Mouse (Mus musculus) fat pad, adult 2 months (tissue): Measurements from ENCODE around the gene Pik3r6.

Experiments used
- DNase-seq: peaks from one replicate; pipeline ENCODE4 v3.0.0-alpha.2; 2011; ENCODE audit warnings: low read depth, low spot score; ENCODE audit errors: extremely low read depth

Gene Pik3r6

GRCm38 (mm10) chr11:68486093-68486492 lies 16.7 kb upstream of the Pik3r6 start:
- DNase-seq, result no peak

- no peak for DNase-seq
These were observed 15.1 kb upstream of the Pik3r6 start for GRCm38 (mm10) chr11:68487720-68488119.

- no peak for DNase-seq
These were observed 14.5 kb upstream of the Pik3r6 start for GRCm38 (mm10) chr11:68488256-68488824.

- DNase-seq, result no peak
These were observed 13.6 kb upstream of the Pik3r6 start for GRCm38 (mm10) chr11:68489236-68489635.

GRCm38 (mm10) chr11:68492592-68492991 lies 10.2 kb upstream of the Pik3r6 start:
- no peak for DNase-seq

- no peak for DNase-seq
These were observed 9.1 kb upstream of the Pik3r6 start for GRCm38 (mm10) chr11:68493760-68494159.

GRCm38 (mm10) chr11:68497081-68497480 lies 5.7 kb upstream of the Pik3r6 start:
- DNase-seq, result no peak

- no peak for DNase-seq
These were observed 4.3 kb upstream of the Pik3r6 start for GRCm38 (mm10) chr11:68498517-68498916.

- DNase-seq, result no peak
These were observed 3.7 kb upstream of the Pik3r6 start for GRCm38 (mm10) chr11:68498999-68499699.

GRCm38 (mm10) chr11:68500949-68501350 lies 1.9 kb upstream of the Pik3r6 start:
- DNase-seq, result no peak

- DNase-seq, result no peak
These were observed 411 bp upstream of the Pik3r6 start for GRCm38 (mm10) chr11:68502408-68502807.

GRCm38 (mm10) chr11:68504913-68505312 lies 2.1 kb downstream of the Pik3r6 start:
- DNase-seq, result no peak

GRCm38 (mm10) chr11:68507246-68507645 lies 4.4 kb downstream of the Pik3r6 start:
- DNase-seq, result no peak

GRCm38 (mm10) chr11:68508619-68509018 lies 5.8 kb downstream of the Pik3r6 start:
- DNase-seq, result no peak

- DNase-seq, result no peak
These were observed 6.4 kb downstream of the Pik3r6 start for GRCm38 (mm10) chr11:68509194-68509593.

- no peak for DNase-seq
These were observed 11.2 kb downstream of the Pik3r6 start for GRCm38 (mm10) chr11:68513969-68514368.

- no peak for DNase-seq
These were observed 16.5 kb downstream of the Pik3r6 start for GRCm38 (mm10) chr11:68519362-68519761.

- no peak for DNase-seq
These were observed 17.0 kb downstream of the Pik3r6 start for GRCm38 (mm10) chr11:68519815-68520214.

GRCm38 (mm10) chr11:68520439-68520838 lies 17.6 kb downstream of the Pik3r6 start:
- no peak for DNase-seq

GRCm38 (mm10) chr11:68521352-68521751 lies 18.5 kb downstream of the Pik3r6 start:
- no peak for DNase-seq

GRCm38 (mm10) chr11:68526441-68526840 lies 23.6 kb downstream of the Pik3r6 start:
- DNase-seq, result no peak

GRCm38 (mm10) chr11:68531066-68531806 lies 28.4 kb downstream of the Pik3r6 start:
- no peak for DNase-seq
